Mouse (Mus musculus) CH12.LX (cell line): Measurements from ENCODE around the gene Ddx46. TPM values are rescaled to one million over a fixed set of nuclear protein-coding genes. Genes with fewer than 3 reads are reported as not detected.
A peak's percentile ranks its signal among the peaks of the same experiment; 100 is the strongest.

ENCODE experiments used
- DNase-seq: peaks from one replicate; pipeline ENCODE4 v3.0.0-alpha.2; 2013; ENCODE audit errors: extremely low read depth
- H3K27ac ChIP-seq: 2 replicates; pipeline ENCODE4 v1.5.1; 2012; ENCODE audit warnings: low read depth, mild to moderate bottlenecking, control low read depth, moderate library complexity; ENCODE audit not compliant: insufficient read depth
- H3K27me3 ChIP-seq: replicated peaks from 2 replicates; pipeline ENCODE3; 2012; ENCODE audit warnings: inconsistent platforms
- H3K36me3 ChIP-seq, 2 experiments: replicated peaks in 1 of 2; 2 replicates each; pipeline versions ENCODE3 to v1.6.1; 2012; ENCODE audit warnings: inconsistent platforms in 1 of 2, low read length in 1 of 2, mild to moderate bottlenecking in 1 of 2, mixed read lengths in 1 of 2, moderate library complexity in 1 of 2; ENCODE audit not compliant: control insufficient read depth in 1 of 2, insufficient read depth in 1 of 2
- H3K4me1 ChIP-seq, 2 experiments: 2 replicates each; pipeline ENCODE4 v1.6.1; 2012; ENCODE audit warnings: inconsistent platforms in 1 of 2, moderate library complexity in 1 of 2; ENCODE audit not compliant: insufficient read depth in 2 of 2, control insufficient read depth in 1 of 2
- H3K4me2 ChIP-seq: 2 replicates; pipeline ENCODE4 v1.6.1; 2012; ENCODE audit warnings: low read depth, mild to moderate bottlenecking, control low read depth; ENCODE audit not compliant: poor library complexity, insufficient read depth, severe bottlenecking
- H3K4me3 ChIP-seq, 3 experiments: fragments of 150-350 bp in 1 of 3; sonication (generic) in 1 of 3; replicated peaks in 1 of 3; 2 replicates each; pipeline versions ENCODE3 to v1.5.1; 2011 to 2012; ENCODE audit warnings: low read depth in 2 of 3, low read length in 2 of 3, mild to moderate bottlenecking in 2 of 3, moderate library complexity in 2 of 3, control low read depth in 1 of 3, improper control_type of control experiment in 1 of 3, inconsistent platforms in 1 of 3, mixed read lengths in 1 of 3; ENCODE audit not compliant: poor library complexity in 1 of 3
- H3K79me2 ChIP-seq: replicated peaks from 2 replicates; pipeline ENCODE4 v1.6.1; 2012; ENCODE audit warnings: mild to moderate bottlenecking, moderate library complexity; ENCODE audit not compliant: control insufficient read depth, poor library complexity, insufficient read depth, severe bottlenecking; ENCODE audit errors: extremely low read depth
- H3K9ac ChIP-seq: 2 replicates; pipeline ENCODE4 v1.6.1; 2012; ENCODE audit warnings: low read depth, mild to moderate bottlenecking, control low read depth, moderate library complexity; ENCODE audit not compliant: insufficient read depth
- H3K9me3 ChIP-seq: replicated peaks from 2 replicates; pipeline ENCODE3; 2012; ENCODE audit warnings: low read length, inconsistent platforms, mixed read lengths
- BHLHE40 ChIP-seq: IDR thresholded peaks from 2 replicates; pipeline ENCODE4 v1.6.1; 2011; ENCODE audit warnings: mild to moderate bottlenecking, low read depth, low read length, improper control_type of control experiment
- GABPA ChIP-seq: IDR thresholded peaks from 2 replicates; pipeline ENCODE4 v1.6.1; 2012; ENCODE audit warnings: low read depth, low read length, improper control_type of control experiment, inconsistent platforms; ENCODE audit not compliant: insufficient replicate concordance
- HCFC1 ChIP-seq: IDR thresholded peaks from 2 replicates; pipeline ENCODE4 v1.6.1; 2012; ENCODE audit warnings: low read depth, mild to moderate bottlenecking, inconsistent platforms, low read length, improper control_type of control experiment
- JUN ChIP-seq: IDR thresholded peaks from 2 replicates; pipeline ENCODE4 v1.6.1; 2011; ENCODE audit warnings: low read depth, mild to moderate bottlenecking, low read length, improper control_type of control experiment, moderate library complexity; ENCODE audit not compliant: insufficient read depth
- JUND ChIP-seq: conservative IDR thresholded peaks from 2 replicates; pipeline ENCODE4 v1.6.1; 2011; ENCODE audit warnings: low read depth, low read length, improper control_type of control experiment
- KAT2A ChIP-seq: IDR thresholded peaks from 2 replicates; pipeline ENCODE4 v1.6.1; 2012; ENCODE audit warnings: low read length, improper control_type of control experiment, inconsistent platforms; ENCODE audit not compliant: insufficient replicate concordance
- MAZ ChIP-seq: IDR thresholded peaks from 2 replicates; pipeline ENCODE4 v1.6.1; 2012; ENCODE audit warnings: low read depth, mild to moderate bottlenecking, inconsistent platforms, low read length, improper control_type of control experiment, moderate library complexity
- MEF2A ChIP-seq: IDR thresholded peaks from 2 replicates; pipeline ENCODE4 v1.6.1; 2014; ENCODE audit warnings: low read depth, mild to moderate bottlenecking, inconsistent platforms, low read length, improper control_type of control experiment, borderline replicate concordance
- MXI1 ChIP-seq: IDR thresholded peaks from 2 replicates; pipeline ENCODE4 v1.6.1; 2011; ENCODE audit warnings: mild to moderate bottlenecking, low read depth, low read length, improper control_type of control experiment
- MYC ChIP-seq: IDR thresholded peaks from 2 replicates; pipeline ENCODE4 v1.6.1; 2011; ENCODE audit warnings: low read depth, mild to moderate bottlenecking, improper control_type of control experiment, low read length
- NELFE ChIP-seq: IDR thresholded peaks from 2 replicates; pipeline ENCODE4 v1.6.1; 2011; ENCODE audit warnings: low read depth, low read length, improper control_type of control experiment
- POLR2A ChIP-seq: IDR thresholded peaks from 2 replicates; pipeline ENCODE4 v1.6.1; 2011; ENCODE audit warnings: low read depth, mild to moderate bottlenecking, improper control_type of control experiment, low read length
- POLR2AphosphoS2 ChIP-seq: IDR thresholded peaks from 2 replicates; pipeline ENCODE4 v1.6.1; 2011; ENCODE audit warnings: low read depth, low read length, improper control_type of control experiment
- RCOR1 ChIP-seq: conservative IDR thresholded peaks from 2 replicates; pipeline ENCODE4 v1.6.1; 2012; ENCODE audit warnings: low read depth, mild to moderate bottlenecking, inconsistent platforms, low read length, improper control_type of control experiment
- SIN3A ChIP-seq: IDR thresholded peaks from 2 replicates; pipeline ENCODE4 v1.6.1; 2012; ENCODE audit warnings: low read length, improper control_type of control experiment, inconsistent platforms
- TBP ChIP-seq: conservative IDR thresholded peaks from 2 replicates; pipeline ENCODE4 v1.6.1; 2011; ENCODE audit warnings: low read depth, low read length, improper control_type of control experiment
- TCF12 ChIP-seq: IDR thresholded peaks from 2 replicates; pipeline ENCODE4 v1.6.1; 2014; ENCODE audit warnings: low read depth, mild to moderate bottlenecking, inconsistent platforms, low read length, improper control_type of control experiment
- USF1 ChIP-seq: IDR thresholded peaks from 2 replicates; pipeline ENCODE4 v1.6.1; 2014; ENCODE audit warnings: low read depth, mild to moderate bottlenecking, inconsistent platforms, low read length, improper control_type of control experiment
- ZC3H11A ChIP-seq: IDR thresholded peaks from 2 replicates; pipeline ENCODE4 v1.6.1; 2012; ENCODE audit warnings: low read depth, mild to moderate bottlenecking, inconsistent platforms, low read length, improper control_type of control experiment
- ZNF384 ChIP-seq: IDR thresholded peaks from 2 replicates; pipeline ENCODE4 v1.6.1; 2012; ENCODE audit warnings: low read depth, low read length, improper control_type of control experiment, inconsistent platforms
- dilution Hi-C: fragments of 300-500 bp; cut with MboI; formaldehyde crosslinking; loops from 2 replicates; pipeline ENCODE4 v1.14.3; 2020; ENCODE audit warnings: low sequenced_read_pairs; ENCODE audit not compliant: extremely low pct_unique_long_range_greater_than_20kb, extremely low pct_ligation_motif_present
- in situ Hi-C: fragments of 300-500 bp; cut with MboI; formaldehyde crosslinking; loops from 3 replicates; pipeline ENCODE4 v1.14.3; 2019; ENCODE audit warnings: low sequenced_read_pairs, low pct_ligation_motif_present, low pct_unique_long_range_greater_than_20kb, mixed read lengths
- polyA plus RNA-seq: library from polyadenylated mRNA; unstranded; fragments of >175 nt; gene quantifications from 2 replicates; pipeline ENCODE4 v1.2.1, GENCODE M21; 2012; ENCODE audit warnings: low read depth; ENCODE audit not compliant: insufficient read length
- total RNA-seq, 2 experiments: library from RNA; depleted of rRNA; stranded (reverse); fragments of 300-350 nt in 1 of 2; fragments of >200 nt in 1 of 2; gene quantifications; 2 replicates each; pipeline ENCODE4 v1.2.3; 2012 to 2014

The Ddx46 gene
- total and polyA plus RNA-seq, 3 experiments, result 35.4 to 103 (median 36.1) TPM

DNA sequence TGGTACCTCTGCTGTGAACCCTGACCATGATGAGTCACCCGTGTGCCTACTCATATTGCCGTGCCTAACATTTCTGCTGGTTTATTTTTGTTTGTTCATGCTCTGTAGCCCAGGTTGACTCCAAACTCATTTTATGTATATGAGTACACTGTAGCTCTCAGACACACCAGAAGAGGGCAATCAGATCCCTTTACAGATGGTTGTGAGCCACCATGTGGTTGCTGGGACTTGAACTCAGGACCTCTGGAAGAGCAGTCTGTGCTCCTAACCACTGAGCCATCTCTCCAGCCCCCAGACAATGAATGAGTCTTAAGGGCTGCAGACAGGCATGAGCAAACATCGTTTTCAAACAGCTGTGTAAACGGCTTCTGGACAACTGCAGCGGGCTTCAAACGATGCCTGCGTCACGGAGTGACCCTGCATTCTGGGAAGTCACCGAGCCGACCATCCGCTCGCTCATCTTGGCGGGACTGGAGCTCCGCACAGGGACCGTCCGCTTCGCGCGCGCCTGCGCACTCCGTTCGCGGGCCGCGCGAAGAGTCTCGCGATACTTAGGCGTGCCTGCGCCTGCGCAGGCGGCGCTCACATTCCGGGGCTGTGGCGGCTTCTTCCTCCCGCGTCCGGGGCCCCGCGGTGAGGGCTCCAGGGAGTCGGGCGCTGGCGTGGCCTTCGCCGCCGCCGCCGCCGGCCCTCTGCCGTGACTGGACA lies 57.9 kb downstream of the Ddx46 start, which contains the start of gene B230219D22Rik (continued):
- peak; percentile 88 for TF ChIP-seq KAT2A
- no peak for TF ChIP-seq GABPA
- peak; percentile 69; the same call in 1 of the 2 replicates for TF ChIP-seq MEF2A
- TF ChIP-seq BHLHE40, result 0 out of 2 replicates have a peak, but pooled peaks have one; percentile 26
- no peak for TF ChIP-seq JUND
- peak; percentile 37; the same call in 1 of the 2 replicates for TF ChIP-seq RCOR1
- TF ChIP-seq SIN3A, result peak; percentile 59
- peak; percentile 87; the same call in 1 of the 2 replicates for TF ChIP-seq POLR2AphosphoS2
- peak; percentile 59; the same call in 1 of the 2 replicates for TF ChIP-seq MAZ
- peak; percentile 70; the same call in 1 of the 2 replicates for TF ChIP-seq TBP

DNA sequence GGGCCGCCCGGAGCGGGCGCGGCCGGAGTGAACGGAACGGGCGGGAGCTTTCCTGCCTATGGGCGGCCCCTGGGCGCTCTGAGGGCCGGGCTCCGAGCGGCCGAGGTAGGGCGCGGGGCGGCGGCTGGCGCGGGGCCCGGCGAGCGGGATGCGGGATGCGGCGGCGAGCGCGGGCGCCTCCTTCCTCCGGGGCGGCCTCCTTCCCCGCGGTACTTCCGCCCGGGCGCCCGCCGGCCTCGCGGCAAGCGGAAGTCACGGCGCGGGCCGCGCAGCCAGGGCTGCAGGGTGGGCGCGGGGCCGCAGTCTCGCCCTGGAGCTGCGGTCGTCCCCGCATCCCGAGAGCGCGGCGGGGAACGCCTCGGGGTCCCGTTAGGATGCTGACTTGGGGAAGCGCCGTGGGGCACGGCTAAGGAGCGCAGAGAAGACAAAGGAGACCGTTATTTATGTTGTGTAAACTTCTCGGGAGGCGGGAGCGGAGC lies 58.5 kb downstream of the Ddx46 start:
- in situ Hi-C loops (no loop called here), dilution Hi-C loops (no loop called here)
- Histone ChIP-seq H3K36me3 (peaks cover 3 to 20% of the 10 kb centered on the region in 2 experiments), H3K4me1 (peaks cover 3 to 25% of the 10 kb centered on the region in 2 experiments; a peak in 3 of 4 replicates), H3K4me3 (peak overlapping the region; percentile 70 to 91 (median 79)), H3K79me2 (peaks cover 51% of the 10 kb centered on the region), H3K9me3 (no peaks in the 10 kb centered on the region), H3K27ac (peak overlapping the region; percentile 73), H3K4me2 (no peak overlapping the region), H3K9ac (peak overlapping the region; percentile 100), H3K27me3 (no peaks in the 10 kb centered on the region)
- TF ChIP-seq BHLHE40 (no peak), MXI1 (peak; percentile 19; the same call in 1 of the 2 replicates), JUND (no peak), TCF12 (no peak), HCFC1 (no peak)
- DNase-seq, result no peak

DNA sequence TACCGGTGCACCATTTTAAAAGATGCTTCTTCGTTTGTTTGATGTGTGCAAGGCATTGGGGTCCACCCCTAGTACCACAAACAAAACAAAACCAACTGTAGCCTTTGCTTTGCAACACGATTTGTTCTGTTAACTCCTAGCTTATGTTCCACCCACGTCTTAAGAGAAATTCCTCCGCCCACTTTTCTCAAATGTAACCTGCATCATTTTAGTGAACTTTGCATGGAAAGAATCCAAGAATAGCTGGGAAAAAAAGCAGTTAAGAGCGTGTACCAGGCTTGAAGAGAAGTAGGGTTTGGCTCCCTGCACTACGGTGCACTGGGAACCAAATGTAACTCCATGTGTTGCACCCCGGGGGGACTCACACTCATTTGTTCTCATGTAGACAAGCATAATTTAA lies 59.3 kb downstream of the Ddx46 start:
- Histone ChIP-seq H3K4me3 (peak overlapping the region; percentile 70 to 91 (median 79)), H3K36me3 (peaks cover 10 to 28% of the 10 kb centered on the region in 2 experiments), H3K4me2 (peak overlapping the region; percentile 99), H3K27me3 (no peaks in the 10 kb centered on the region), H3K27ac (no peak overlapping the region), H3K9ac (peak overlapping the region; percentile 100), H3K9me3 (no peaks in the 10 kb centered on the region), H3K79me2 (peaks cover 60% of the 10 kb centered on the region), H3K4me1 (peaks cover 3 to 25% of the 10 kb centered on the region in 2 experiments; a peak in 3 of 4 replicates)
- dilution Hi-C loops (no loop called here), in situ Hi-C loops (no loop called here)
- peak; percentile 22 for DNase-seq
- no peak for TF ChIP-seq POLR2AphosphoS2
- TF ChIP-seq JUN, result no peak
- no peak for TF ChIP-seq ZC3H11A
- TF ChIP-seq ZNF384, result no peak
- TF ChIP-seq KAT2A, result no peak
- TF ChIP-seq POLR2A, result no peak
- TF ChIP-seq JUND, result no peak
- TF ChIP-seq MYC, result no peak
- no peak for TF ChIP-seq NELFE
- no peak for TF ChIP-seq BHLHE40
- no peak for TF ChIP-seq USF1
